Mouse (Mus musculus) Muller cell, postnatal 12 days (primary cell): ENCODE results near the gene Ifitm10.

Source experiments
- DNase-seq: peaks from one replicate; pipeline ENCODE4 v3.0.0-alpha.2; 2015; ENCODE audit errors: inconsistent ontology term

The Ifitm10 gene

DNA sequence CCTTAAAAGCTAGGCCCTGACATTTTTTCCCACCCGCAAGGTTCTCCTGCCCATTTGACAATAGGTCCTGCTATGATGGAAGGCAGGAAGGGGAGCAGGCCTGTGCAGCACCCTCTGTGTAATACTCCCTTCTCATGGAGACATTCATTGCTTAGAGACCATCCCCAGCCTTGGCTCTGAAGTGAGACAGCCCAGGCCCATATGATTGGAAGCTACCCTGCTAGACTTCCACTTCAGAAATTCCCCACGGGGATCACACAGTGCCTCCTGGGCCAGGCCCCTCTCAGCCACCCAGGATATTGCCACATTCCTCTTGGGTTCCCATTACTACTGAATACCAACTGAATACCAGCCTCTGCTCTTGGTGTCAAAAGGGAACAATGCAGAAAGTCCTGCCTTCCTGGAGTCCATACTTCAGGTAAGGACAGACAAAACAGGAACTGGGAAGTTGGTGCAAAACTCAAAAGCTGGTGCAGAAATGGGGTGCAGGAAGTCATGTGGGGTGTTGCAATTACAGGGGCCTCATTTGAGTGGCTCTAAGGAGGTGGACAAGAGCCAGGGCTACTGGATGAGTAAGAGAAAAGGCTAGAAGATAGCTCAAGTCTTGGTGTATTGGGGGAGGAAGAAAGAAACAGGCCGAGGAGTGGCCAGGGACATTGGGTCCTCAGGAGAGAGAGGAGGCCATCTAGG lies 16.6 kb upstream of the Ifitm10 start:
- no peak for DNase-seq

DNA sequence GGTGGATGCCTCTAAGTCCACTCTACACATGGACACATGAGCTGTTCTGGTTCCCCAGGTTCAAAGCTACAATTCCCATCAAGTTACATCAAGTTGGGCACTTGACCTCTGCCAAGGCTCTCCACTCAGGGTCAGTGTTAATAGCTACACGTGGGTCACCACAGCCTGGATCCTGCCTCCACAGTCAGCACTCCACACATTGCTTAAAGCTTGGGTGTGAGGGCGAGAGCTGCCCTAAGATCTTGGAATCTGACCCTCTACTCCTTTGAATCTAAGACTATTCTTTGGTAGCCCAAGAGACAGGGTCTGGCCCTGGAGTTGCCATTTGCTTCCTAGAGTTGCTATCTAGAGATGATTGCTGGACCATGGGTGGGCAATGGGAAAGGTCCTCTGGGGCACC lies 15.2 kb upstream of the Ifitm10 start:
- no peak for DNase-seq

DNA sequence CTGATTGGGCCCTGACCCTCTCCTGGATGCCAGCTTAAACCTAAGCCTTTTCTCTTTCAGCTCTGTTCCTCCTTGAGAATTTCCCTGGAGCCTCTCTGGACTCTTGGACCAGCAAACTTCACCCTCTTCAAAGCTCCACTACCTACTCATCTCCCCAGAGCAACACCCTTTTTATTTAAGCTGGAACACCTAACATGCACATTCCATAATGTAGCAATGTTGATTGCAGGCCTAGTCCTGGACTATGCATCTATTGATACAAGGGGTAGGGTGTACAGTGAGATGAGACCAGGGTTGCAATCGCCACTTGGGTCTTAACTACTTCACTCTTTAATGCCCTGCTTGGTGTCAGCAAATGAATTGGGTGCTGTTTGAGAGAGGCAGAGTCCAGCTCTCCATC lies 14.6 kb upstream of the Ifitm10 start:
- DNase-seq, result no peak

DNA sequence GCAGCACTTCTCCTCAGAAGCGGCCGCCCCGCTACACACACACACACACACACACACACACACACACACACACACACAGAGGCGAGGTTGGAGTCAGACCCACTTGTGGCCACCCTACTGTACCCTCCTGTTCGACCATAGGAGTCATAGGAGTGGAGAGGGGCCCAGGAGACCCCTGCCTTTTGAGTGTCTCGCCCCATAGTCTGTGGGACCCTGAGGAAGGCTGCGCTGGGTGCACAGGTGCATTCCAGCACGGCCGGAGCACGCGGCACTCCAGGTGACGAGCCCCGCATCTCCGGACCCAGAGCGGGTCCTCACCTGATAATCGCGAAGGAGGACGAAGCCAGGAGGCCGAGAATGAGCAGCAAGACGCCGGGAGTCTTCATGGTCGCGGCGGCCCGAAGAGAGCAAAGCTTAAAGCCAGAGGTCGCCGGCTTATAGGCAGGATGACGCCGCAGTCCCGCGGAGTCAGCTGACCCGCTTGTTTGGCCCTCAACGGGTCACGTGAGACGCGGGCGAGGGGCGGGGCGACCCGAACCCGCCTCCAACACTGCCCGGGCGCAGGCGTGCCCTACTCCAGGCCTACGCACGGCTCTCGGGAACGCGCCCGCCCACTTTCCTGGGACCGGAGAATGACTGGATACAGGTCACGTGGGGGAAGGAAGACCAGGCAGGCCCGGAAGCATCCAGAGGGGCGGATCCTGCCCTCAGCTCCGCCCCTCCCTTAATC lies 14.0 kb upstream of the Ifitm10 start, which contains the start of gene Ctsd:
TSS of gene Ctsd (minus strand) at position 620 of the 730 bp plus-strand sequence.
- peak; percentile 99 for DNase-seq

DNA sequence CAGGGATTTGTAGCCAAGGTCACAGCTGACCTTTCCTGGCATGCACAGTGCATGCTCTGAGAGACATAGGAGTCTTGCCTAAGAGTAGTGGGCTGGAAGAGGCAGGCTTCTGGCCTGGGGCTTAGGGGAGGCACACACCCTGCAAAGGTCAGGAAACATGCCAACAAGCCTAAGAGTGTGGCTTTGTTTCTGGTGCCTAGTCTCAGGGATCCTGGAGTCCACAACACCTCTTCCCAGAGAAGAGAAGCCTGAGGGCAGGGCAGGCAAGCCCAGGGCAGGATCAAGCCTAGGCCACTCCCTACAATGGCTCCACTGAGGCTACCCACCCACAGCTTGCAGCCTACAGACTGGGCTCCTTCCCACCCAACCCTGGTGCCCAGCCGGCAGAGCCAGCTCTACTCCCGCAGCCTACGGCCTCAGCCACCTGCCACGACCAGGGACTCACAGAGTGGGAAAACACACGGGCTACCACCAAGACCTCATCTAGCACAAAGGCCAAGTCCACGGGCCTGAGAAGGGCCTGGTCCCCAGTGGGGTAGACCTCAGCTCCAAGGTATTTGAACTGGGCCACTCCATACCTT lies 13.2 kb upstream of the Ifitm10 start:
- DNase-seq, result no peak

DNA sequence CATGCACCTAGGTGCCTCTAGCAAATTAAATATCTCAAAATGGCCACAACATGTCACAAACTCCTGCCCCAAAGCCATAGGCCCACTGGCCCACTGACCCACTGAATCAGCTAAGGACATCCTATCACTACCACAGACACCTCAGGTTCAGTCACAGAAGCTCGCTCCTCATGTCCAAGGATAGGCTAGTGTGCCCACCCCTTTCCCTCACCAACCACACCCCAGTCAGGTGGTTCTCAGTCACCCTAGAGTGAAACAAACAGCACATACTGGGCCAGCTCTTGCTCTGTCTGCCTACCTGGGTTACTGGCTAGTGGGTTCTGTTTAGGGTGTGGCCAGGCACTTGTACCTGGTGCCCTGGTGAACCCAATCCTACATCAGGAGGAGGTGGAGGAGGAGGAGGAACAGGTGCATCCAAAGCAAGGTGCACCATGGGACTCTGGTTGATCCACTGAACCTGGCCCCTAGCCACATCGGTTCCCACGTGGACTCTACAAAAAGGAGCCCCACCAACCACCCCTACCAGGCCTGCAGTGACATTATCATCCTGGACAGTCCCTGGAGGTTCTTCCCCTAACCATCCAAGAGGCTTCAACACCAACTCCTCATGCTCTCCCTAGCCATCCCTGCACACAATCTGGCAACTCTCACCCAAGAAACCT lies 12.3 kb upstream of the Ifitm10 start:
- DNase-seq, result no peak

DNA sequence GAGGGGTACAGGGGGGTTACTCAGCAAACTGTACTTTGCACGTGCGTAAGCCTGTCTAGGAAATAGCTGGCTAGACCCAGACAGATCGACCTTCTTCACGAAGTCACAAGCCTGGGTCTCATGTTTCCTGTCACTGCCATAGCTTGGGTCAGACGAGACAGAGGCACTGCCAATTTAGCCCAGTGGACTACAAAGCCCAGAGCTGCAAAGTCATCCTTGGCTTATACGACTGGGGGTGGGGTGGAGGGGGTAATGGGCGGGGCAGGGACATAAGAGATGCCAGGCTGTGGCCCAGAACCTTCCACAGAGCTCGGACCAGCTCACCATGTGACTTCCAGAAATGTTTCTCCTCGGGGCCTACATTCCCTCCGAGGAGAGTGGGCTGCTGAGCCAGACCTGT lies 10.8 kb upstream of the Ifitm10 start:
- DNase-seq, result no peak

DNA sequence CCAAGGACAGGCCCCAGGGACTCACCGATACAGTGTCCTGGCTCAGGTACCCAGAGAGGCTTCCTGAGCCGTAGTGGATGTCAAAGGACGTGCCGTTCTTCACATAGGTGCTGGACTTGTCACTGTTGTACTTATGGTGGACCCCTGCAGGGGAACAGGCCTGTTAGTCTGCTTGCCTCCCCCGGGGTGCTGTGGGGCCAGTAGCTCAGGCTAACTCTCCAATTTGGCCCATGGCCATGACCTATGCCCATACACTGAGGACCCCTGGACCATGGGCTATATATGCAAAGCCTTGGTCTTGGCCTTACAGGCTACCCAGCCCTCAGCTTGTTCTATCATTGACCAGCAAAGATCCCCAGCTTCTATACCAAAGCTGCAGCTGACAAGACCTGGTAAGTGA lies 9.0 kb upstream of the Ifitm10 start, which contains the start of gene Gm49369:
TSS of gene Gm49369 (minus strand) at position 101 of the 400 bp plus-strand sequence.
- DNase-seq, result no peak

DNA sequence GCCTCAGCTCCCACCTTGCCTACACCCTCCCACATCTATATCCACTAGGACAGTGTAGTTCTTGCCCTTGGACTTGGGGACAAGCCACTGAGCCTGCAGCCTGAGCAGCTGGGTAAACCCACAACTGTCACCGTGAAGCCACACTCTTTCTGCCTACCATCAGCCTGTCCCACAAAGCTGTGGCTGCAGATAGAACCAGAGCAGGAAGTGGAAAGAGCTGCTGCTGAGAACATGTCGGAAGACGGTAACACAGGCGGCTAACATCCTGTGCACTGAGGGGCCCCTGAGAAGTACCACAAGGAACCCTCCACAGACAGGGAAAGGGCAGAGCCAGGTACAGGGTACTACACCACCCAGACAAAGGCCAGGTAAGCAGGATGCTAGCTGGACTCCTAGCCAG lies 7.6 kb upstream of the Ifitm10 start:
- no peak for DNase-seq

DNA sequence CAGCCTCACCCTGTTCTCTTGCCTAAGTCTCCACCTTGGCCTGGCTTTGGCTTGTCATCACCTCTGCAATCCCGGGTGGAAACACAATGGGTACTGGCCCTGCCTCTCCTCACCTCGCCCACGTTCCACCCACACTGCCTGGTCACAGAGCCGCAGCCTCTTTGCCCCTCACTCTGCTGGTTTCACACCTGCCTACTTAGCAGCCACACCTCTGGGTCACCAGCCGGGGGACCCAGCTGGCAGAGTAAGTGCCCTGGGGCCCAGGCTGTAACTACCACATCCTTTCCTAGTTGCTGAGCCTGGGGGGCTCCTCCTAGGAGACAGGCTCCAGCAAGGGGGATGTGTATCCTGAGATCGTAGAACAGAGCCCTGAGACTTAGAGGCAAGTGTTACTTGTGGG lies 5.6 kb upstream of the Ifitm10 start:
- DNase-seq, result no peak

DNA sequence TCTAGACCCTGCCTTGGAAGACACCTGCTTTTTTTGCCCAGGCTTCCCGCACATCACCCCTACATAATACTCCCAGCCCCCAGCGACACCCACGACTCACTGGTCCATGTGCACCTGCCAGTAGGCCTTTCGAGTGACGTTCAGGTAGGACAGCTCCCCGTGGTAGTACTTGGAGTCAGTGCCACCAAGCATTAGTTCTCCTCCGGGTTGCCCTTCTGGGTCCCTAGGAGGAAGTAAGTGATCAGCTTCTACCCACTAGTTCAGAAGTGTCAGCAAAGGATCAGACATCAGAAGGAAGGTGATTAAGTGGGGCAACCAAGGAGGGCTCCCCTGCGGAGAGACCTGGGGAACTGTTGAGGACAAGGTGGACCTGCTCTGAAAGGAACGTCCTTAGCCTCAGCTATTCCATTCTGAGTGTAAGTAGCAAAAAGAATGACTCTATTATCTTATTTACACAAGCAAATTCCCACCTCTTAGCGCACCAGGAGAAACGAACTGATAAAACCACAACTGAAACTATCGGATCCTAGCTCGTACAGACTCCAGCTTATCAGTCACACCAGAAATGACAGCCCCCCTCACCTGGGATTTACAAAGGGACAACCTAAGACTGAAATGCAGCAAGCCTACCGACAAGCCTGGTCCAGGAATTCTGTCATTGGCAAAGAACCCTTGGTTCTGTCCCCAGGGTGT lies 3.8 kb upstream of the Ifitm10 start:
- no peak for DNase-seq

DNA sequence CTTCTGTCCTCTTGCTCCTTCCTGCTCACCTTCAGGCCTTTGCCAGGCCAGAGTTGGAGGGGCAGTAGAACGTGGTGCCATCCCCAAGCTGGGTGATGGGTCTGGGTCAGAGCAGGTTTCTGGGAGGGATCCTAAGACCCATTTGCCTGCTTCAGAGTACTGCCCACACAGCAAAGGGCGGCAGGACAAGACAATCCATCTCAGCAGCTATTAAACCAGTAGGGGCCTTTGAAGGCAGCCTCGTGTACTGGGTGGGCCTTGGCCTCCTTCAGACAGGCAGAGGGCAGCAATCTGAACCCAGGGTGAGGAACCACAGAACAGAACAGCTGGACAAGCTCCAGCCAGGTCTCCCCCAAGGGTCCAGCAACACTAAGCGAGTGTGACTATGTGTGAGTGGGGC lies 2.5 kb upstream of the Ifitm10 start:
- DNase-seq, result no peak

DNA sequence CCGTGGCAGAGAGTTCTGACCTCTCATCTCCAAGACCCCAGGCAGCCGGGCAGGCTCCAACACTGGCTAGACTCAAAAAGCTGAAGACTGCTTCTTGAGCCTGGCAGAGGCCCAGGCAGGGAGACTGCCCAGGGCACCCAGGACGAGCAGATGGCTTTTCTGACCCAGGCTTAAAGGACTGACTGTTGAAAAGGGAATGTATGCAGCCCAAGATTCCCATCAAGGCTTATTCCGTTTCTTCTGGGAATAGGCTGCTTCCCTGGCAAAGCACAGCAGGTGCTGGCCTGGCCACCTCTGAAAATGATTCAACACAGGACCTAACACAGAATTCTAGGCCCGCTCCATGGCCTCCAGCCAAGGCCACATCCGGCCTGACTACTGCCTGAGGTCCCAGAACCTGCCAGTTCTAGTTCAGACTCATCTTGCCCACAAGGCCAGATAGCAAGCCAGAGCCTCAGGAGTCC lies 1.7 kb upstream of the Ifitm10 start:
- DNase-seq, result peak; percentile 90

DNA sequence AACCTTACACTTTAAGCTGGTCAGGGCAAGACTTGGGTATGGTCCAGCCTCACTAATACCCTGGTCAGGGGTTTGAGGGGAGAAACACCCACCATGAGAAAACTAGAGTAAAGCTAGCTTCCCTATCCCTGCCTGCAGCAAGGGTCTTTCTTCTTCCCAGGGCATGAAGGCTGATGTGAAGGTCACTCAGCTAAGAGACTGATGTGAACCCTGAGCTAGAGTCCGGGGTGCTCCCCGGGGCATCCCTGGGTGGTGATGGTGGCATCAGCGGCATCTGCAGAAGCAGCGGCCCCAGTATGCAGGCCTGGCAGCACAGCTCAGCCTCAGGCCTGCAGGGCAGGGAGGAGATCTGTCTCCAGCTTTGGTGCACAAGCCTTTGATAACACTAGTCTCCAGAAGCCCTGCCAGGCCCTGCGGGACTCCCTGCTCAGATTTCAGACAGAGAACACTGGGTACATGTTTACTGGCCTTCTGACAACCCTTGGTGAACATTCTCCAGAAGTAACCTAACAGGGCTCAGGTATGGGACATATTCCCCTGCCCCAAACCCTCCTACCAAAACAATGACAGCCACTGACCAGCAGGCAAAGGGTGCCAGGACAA lies 961 bp upstream of the Ifitm10 start:
- DNase-seq, result peak; percentile 56

DNA sequence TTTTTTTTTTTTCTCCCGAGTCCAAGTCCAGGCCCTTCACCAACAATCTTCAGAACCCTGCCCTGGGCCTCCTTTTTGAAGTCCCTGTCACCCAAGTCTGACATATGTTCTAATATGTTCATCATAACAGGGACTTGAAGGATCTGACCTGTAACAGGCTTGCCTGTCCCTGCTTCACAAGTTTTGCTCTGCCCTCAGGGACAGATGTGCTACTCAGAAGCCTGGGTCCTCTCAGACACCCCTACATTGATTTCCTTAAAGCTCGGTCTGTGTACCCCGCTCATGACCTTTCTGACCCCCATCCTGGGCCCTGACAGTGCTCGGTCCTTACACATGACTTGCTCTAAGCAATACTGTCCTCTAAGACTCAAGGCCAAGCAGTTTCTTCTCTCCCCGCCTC lies 514 bp downstream of the Ifitm10 start:
- no peak for DNase-seq

DNA sequence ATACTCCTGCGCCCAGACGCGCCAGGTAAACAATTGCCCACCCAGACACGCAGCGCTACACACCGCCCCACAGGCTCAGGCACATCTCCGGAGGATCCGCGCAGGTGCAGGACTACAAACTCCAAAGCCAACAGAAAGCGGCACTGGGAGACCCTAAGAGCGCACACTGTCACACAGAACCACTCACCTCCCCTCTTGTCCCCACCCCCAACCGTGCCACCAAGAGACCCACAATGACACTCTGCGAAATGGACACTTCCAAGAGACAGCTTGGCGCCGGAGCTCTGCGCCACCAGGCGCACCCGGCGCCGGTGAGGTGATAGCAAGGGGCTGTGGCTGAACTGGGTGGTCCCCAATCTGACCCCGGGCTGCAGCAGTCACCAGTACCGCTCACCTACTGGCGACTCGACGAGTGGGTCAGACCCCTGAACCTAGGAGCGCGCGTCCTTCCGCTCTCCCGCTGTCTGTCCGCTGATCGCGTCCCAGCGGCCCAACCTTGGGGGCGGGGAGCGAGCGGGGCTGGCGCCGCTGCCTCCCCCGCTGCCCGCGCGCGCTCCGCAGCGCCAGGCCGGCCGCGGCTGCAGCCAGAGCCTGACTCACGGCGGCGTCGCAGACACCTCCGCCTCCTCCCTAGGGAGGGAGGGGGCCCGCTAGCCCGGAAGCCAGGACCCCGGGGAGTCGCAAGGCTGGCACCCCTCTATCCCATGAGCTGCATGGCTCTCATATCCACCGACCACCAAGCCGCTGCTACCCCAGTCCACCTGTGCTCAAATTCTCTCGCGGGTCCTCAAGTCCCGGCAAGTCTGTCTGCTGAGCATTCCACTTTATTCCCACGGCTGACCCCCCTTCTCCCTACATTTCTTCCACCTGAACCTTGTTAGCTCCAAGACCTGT lies 1.5 kb downstream of the Ifitm10 start:
- DNase-seq, result peak; percentile 83

DNA sequence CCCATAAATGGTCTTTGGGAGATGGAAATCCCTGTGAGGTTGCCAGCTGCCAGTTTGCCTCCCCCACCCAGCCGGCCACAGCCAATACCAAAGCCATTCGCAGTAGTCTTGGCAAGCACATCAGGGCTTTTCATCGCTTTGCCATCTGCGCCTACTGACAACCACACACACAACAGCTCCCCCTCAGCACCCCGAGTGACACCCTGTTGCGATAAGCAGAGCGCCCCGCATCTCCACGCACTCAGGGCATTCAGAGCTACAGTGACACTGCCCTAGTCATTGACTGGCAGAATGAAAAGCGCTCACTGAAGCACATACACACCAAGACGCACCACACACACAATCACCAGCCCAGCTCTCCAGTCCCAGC lies 2.2 kb downstream of the Ifitm10 start:
- peak; percentile 71 for DNase-seq

DNA sequence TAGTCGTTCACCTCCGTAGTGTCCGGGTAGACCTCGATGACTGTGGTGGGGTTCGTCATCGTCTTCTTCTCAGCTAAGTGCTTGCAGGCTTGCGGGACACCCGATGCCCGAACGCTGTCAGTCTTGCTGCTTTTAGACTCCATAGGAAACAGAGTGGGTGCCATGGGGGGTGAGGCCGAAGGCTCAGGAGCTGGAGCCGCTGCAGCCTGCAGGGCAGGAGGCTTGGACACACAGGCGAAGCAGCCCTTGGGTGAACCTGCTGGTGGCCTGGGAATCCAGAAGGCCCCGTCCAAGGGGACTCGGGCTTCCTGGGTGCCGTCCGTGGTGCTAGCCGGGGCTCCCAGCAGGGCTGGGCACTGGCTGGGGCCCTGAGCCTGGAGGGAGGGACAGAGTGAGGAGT lies 2.6 kb downstream of the Ifitm10 start:
- no peak for DNase-seq

DNA sequence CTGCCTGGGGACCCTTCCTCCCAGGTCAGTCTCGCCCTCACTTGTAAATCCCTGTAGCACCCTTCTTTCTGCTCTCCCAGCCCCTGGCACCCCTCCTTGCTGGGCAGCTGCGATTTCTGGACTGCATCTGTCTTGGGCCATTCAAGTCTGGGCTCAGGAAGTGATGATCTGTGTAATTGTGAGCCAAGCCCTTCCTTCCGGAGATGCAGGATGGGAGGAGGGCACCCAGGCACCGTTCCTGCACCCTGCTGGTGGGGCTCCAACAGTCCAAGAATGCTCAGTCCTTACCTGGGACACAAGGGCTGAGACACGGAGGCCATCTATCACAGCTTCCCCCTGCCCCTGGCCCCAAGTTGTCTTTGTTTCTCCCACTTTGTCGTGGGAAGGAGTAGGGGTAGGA lies 3.7 kb downstream of the Ifitm10 start:
- DNase-seq, result no peak

DNA sequence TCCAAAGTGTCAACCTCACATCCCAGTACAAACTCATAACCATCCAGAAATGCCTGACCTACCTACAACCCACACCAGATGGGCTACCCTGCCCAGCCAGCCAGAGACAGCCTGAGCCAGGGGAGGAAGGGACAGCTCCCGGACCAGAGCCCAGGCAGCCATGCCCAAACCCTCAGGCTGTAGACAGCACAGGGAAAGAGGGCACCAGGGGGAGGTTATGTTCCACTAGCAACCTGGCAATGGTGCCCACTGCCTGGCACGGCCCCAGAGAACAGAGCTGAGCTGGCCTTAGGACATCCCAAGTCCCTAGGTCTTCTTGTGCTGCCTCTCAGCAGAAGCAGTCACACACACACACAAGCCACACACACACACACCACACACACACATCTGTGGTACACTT lies 4.7 kb downstream of the Ifitm10 start:
- no peak for DNase-seq
